Mouse (Mus musculus) testis, adult 2 months (tissue): ENCODE measurements at regions not wholly inside any gene's neighbourhood (a gene's known extent, or its start where the extent isn't known, plus 50 kb on each side); places are given as distances from the start of the nearest gene placed in this dataset.

Source experiments
- CTCF ChIP-seq: fragments of 200-500 bp; IDR thresholded peaks from 2 replicates; pipeline ENCODE4 v1.5.1; 2012; ENCODE audit warnings: low read depth, mild to moderate bottlenecking, inconsistent platforms, low read length, moderate library complexity; ENCODE audit not compliant: control insufficient read depth, insufficient read depth, insufficient replicate concordance
- POLR2A ChIP-seq: fragments of 200-500 bp; IDR thresholded peaks from 2 replicates; pipeline ENCODE4 v1.6.1; 2012; ENCODE audit warnings: low read depth, mild to moderate bottlenecking, inconsistent platforms, low read length, moderate library complexity; ENCODE audit not compliant: control insufficient read depth

GRCm38 (mm10) chr2:159523739-159524138 is 729.1 kb downstream of the Dhx35 start:
- no peak for TF ChIP-seq CTCF
- TF ChIP-seq POLR2A, result no peak
